Mouse (Mus musculus) lung, postnatal 10 days (tissue): ENCODE results near the gene Psme4.
"Not testable (repeated sequence)": the region's sequence is repeated elsewhere in the genome, so short reads cannot be mapped to it uniquely, and the experiment has no call there.

Experiments used
- DNase-seq: peaks from one replicate; pipeline ENCODE4 v3.0.0; 2021

Psme4 gene

GRCm38 (mm10) chr11:30771267-30771903 is at the start of gene Psme4:
Psme4 (plus strand) TSS chr11:30771726.
- DNase-seq = peak; percentile 98

DNA sequence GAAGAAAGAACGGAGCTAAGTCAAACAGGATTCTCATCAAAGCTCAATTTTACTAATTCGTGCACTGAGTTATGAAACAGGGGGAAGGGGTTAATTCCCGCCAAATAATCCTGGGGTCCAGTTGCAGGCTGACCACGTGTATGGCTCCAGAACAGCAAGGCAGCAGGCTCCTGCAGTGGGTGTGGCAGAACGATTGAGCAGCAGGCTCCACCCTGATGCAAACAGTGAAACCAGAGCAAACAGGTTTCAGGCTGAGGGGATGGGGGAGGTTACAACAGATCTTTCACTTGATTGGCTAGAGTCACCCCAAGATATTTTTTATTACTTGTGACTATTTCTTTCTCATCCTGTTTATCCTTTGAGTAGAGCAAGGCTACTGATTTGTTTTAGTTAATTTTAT is 48.1 kb upstream of the Psme4 start:
- no peak for DNase-seq

- DNase-seq = no peak
Measured at GRCm38 (mm10) chr11:30730721-30731120, 40.8 kb upstream of the Psme4 start.

- DNase-seq = no peak
Measured at GRCm38 (mm10) chr11:30733376-30733775, 38.1 kb upstream of the Psme4 start.

GRCm38 (mm10) chr11:30743991-30744390 is 27.5 kb upstream of the Psme4 start:
- no peak for DNase-seq

DNA sequence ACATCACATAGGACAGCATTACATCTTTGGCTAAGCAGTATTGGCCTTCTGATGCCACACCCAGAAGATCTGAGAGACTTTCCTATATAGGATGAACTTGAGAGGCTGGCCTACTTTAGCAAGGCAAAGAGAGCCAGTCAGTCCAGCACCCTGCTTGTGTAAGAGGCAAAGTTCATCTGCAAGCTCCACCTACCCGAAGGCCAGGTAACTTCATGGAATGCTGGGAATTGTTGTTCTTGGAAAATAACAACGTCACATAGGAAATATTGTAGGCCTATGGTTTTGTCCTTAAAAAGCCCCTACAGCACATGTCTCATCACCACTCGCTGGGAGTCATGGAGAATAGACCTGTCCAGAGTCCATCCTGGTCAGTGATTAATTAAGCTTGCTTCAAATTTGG is 22.6 kb upstream of the Psme4 start:
- DNase-seq = no peak

DNA sequence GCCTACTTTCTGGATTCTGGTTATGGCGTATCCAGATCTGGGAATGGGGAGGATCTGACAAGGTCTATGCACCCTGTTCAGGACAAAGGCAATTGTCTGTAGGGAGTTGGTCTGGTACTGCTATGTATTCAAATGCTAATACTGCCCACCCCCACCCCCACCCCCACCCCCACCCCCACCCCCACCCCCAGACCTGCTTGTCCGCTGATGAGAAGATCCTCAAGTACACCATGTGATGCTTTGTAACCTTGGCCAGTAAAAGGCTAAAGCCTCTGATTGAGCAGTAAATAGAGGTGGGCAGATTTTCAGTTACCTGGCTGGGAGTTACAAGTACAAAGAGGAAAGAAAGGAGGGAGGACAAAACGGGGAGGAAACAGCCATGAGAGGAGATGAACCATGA is 21.9 kb upstream of the Psme4 start:
- DNase-seq = no peak

- DNase-seq = peak; percentile 11
Measured at GRCm38 (mm10) chr11:30750039-30750823, 21.3 kb upstream of the Psme4 start.

GRCm38 (mm10) chr11:30752956-30753355 is 18.6 kb upstream of the Psme4 start:
- no peak for DNase-seq

DNA sequence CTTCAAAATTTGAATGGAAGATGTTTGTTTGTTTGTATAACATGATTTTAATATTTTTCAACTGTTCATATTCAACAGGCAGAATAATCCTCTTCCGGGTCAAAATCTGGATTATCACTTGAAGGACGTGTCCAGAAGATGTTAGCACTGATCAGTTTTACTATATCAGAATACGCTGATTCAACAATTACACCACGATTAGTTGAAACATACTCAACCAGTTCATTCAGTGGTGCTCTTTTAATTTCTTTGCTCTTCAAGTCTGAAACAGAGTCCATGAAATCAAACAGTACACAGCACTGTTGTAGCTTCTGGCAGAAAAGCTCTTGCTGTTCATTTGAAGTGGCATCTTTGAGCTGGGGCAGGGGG is 17.1 kb upstream of the Psme4 start:
- not testable (repeated sequence) for DNase-seq

DNA sequence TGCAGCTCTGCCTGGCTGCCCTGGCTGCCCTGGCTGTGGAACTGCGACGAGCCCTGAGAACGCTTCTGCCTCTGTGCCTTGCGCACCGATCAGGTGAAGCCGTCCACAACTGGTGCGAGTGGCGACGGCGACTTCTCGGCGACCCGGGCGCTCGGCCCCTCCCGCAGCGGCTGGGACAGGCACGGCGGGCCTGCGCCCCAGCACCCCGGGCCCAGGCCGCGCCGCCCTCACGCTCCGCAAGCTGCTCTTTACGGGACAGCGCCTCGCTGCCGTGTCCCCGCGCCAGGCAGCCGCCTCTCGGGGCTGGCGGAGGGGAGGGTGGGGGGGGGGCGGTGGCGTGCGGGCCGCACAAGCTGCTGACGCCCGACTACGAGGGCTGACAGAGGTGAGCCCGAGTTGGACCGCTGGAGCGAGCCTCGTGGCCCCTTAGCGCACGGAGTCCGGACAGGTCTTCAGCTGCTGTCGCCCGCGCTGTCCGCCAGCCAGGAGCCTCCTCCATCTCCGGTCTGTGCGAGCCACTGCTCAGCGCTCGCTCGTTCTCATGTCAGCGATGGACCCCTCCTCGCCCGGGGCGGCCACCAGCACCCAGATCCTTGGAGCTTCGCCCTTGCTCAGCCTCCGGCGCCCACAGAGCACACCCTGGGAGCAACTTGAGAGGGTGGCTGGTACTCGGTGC is 16.5 kb upstream of the Psme4 start:
- peak; percentile 13 for DNase-seq

GRCm38 (mm10) chr11:30761381-30761780 is 10.1 kb upstream of the Psme4 start:
- DNase-seq = no peak

- DNase-seq = no peak
Measured at GRCm38 (mm10) chr11:30761891-30762290, 9.6 kb upstream of the Psme4 start.

- DNase-seq = no peak
Measured at GRCm38 (mm10) chr11:30765076-30765475, 6.5 kb upstream of the Psme4 start.

DNA sequence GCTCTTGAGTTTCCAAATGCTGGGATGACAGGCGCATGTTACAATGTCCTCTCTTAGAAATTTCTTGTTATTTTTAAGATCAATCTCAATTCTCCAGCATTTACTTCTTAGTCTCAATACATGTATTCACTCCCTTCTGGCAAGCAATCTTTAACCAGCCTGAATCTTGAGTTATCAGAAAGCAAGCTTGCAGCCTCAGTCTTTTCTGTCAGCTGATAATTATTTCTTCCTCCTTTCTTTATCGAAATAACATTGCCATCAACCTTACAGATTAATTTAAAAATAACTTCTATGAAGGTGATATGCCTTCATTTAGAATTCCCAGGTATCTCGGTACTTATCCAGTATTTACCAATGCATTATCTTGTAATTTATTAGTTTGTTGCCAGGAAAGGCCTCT is 709 bp upstream of the Psme4 start:
- DNase-seq = no peak

- peak; percentile 66 for DNase-seq
Measured at GRCm38 (mm10) chr11:30771904-30772581, 517 bp downstream of the Psme4 start.

DNA sequence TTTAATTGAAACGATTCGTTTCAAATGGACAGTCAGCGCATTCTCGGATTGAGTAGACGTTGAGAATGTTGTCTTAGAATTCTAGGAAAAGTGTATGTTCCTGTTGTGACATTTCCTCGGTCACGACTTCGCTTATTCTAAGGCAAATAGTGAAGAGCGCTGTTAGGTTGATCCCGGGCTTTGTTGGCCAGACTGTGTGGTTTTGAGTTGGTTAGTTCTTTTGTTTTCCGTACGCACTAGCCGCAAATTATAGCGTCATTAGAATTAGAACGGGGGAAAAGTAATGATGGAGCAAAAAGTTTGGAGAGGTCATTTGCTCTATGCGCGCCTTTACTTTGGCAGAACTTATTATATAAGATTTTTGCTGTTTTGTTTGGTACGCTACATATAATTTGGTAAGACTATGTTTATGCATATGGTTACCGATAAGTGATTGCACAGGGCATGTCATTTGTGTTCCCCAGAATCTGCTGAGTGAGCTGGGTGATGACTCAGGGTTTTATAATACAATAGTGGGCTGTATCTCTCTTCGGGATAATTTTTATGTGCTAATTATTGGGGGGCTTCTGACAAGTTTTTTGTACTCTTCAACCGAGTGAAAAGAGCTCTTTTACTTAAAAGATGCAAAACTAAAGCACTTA is 1.4 kb downstream of the Psme4 start:
- no peak for DNase-seq

DNA sequence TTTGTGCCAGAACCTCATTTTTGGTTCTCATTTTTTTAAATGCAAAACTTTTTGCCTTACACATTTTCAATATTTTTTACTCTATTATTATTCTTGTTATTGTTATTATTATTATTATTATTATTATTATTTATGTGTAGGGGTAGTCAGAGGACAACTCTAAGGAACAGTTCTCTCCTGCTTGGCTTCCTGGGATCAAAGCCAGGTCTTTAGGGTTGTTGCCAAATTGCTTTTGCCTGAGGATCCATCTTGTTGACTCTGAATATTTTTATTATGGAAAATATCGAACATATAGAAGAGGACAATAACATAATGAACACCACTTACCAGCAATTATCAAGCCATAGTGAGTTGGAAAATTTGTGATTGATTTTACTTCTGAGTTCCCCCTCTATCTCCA is 3.1 kb downstream of the Psme4 start:
- no peak for DNase-seq

- DNase-seq = no peak
Measured at GRCm38 (mm10) chr11:30777498-30777897, 6.0 kb downstream of the Psme4 start.

DNA sequence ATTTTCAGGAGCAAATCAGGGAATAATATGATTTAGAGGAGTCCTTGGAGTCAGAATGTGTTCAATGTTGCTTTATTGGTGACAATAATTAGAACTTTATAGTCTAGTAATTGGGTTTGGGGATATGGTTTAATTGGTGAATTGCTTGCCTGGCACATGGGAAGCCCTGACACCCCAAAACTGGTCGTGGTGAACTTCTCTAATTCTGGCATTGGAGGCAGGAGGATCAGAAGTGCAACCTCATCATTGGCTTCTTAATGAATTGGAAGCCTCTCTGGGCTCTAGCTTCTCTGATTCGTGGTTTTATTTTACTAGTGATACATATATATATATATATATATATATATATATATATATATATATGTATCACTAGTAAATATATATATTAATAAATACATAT is 9.4 kb downstream of the Psme4 start:
- DNase-seq = no peak

DNA sequence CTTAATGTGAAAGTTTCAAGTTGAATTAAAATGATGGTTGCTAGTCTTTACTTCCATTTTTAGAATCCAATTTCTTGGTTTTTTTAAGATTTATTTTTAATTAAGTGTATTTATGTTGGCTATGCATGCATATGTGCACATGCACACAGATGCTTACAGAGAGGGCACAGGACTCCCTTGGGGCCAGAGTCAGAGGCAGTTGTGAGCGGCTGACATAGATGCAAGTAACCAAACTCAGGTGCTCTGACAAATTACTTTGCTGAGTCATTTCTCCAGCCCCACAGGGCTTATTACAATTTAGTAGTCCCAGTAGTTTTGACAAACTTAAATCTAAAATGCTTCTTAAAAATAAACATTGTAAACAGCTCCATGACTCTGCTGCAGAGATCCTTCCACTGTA is 10.1 kb downstream of the Psme4 start:
- DNase-seq = no peak

DNA sequence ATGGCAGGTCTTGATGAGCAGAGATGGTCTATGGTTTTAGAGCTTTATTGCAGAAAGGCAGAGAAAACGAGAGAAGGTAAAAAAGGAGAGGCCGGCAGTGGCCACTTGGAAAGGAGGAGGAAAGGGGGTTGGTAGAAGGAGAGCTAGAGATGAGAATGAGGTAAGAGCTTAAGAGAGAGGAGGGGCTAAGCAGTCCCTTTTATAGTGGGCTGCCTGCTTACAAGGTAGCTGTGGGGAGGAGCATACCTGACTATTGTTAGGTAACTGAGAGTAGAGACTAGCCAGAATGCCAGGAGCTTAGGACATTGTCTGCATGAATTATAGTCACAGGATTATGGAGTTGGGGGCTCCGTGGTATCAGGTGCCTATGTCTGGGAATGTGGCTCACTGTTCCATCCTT is 14.0 kb downstream of the Psme4 start:
- DNase-seq = no peak
